8 mouse cellular contexts compared by ENCODE assay signal in genomic region chr6:142519110-142519509, GRCm38 (mm10). TPM values are rescaled to one million over a fixed set of nuclear protein-coding genes. Genes with fewer than 3 reads are reported as not detected.
DNase-seq lines count a peak whose midpoint lies in the region; ATAC-seq and TF ChIP-seq lines count a peak whose summit lies in the region.

No protein-coding gene starts in this region.

- H3K4me2 ChIP-seq in stomach, embryonic 15.5 days = no peak overlapping the region

- no peak for TF ChIP-seq POLR2A in brain, embryonic 14.5 days (IDR thresholded peaks at IDR 0.05; ENCODE audit: borderline replicate concordance, extremely low read depth, insufficient read depth, insufficient read length, poor library complexity, severe bottlenecking)

- no peak overlapping the region for H3K4me3 ChIP-seq in hindbrain, embryonic 10.5 days
- H3K4me3 ChIP-seq in stomach, embryonic 15.5 days (replicated peaks) = no peak overlapping the region

- DNase-seq in cerebellum, adult 11-12 months = no peak
- peak; percentile 81 for DNase-seq in 3T3-L1 (ENCODE audit: low read depth, low spot score)
- peak; percentile 79 for DNase-seq in brain, embryonic 14.5 days (ENCODE audit: low read depth)
- peak; percentile 20 for DNase-seq in hindbrain, embryonic 10.5 days (ENCODE audit: low spot score)
- peak; percentile 16 for DNase-seq in lung, postnatal 25 days (ENCODE audit: low spot score)
- no peak for DNase-seq in ovary, postnatal 14 days (ENCODE audit: low spot score)

- H3K27ac ChIP-seq in hindbrain, embryonic 10.5 days = no peak overlapping the region
- no peak overlapping the region for H3K27ac ChIP-seq in stomach, embryonic 15.5 days

- peak; percentile 22 for ATAC-seq in cerebellum, adult (ENCODE audit: insufficient number of reproducible peaks, low FRiP score, low TSS enrichment)
- 0 out of 2 replicates have a peak, but pooled peaks have one; percentile 9 for ATAC-seq in stomach, embryonic 15.5 days (ENCODE audit: insufficient read depth, low FRiP score, low read depth)

- no peak overlapping the region for H3K9ac ChIP-seq in stomach, embryonic 15.5 days

- peak; percentile 67; the same call in 1 of the 2 replicates for TF ChIP-seq CTCF in brain, embryonic 14.5 days (IDR thresholded peaks at IDR 0.05; ENCODE audit: borderline replicate concordance, extremely low read depth, insufficient read depth, insufficient read length)

- no peaks in the 10 kb centered on the region for H3K27me3 ChIP-seq in hindbrain, embryonic 10.5 days (ENCODE audit: insufficient read depth, poor library complexity, severe bottlenecking)
- H3K27me3 ChIP-seq in stomach, embryonic 15.5 days (replicated peaks) = no peaks in the 10 kb centered on the region

- WGBS in hindbrain, embryonic 10.5 days = 13% methylated on average over 6 of the region's 6 CpGs
- 17% methylated on average over 6 of the region's 6 CpGs for WGBS in stomach, embryonic 15.5 days

- H3K36me3 ChIP-seq in hindbrain, embryonic 10.5 days = no peaks in the 10 kb centered on the region
- no peaks in the 10 kb centered on the region for H3K36me3 ChIP-seq in stomach, embryonic 15.5 days

- H3K9me3 ChIP-seq in hindbrain, embryonic 10.5 days = no peaks in the 10 kb centered on the region
- H3K9me3 ChIP-seq in stomach, embryonic 15.5 days = no peaks in the 10 kb centered on the region

- no peaks in the 10 kb centered on the region for H3K4me1 ChIP-seq in hindbrain, embryonic 10.5 days (replicated peaks)
- H3K4me1 ChIP-seq in stomach, embryonic 15.5 days = no peaks in the 10 kb centered on the region

RNA-seq across cellular contexts. Expression of gene Ldhb, which starts 11.4 kb away (rescaled TPM):
- 357 and 408 TPM in 2 replicates for polyA plus RNA-seq in brain, embryonic 14.5 days (2012; rRNA removed)
- 366 and 416 TPM in 2 replicates for polyA plus RNA-seq in hindbrain, embryonic 10.5 days (2016; fragmentation: Nextera tagmentation; extraction: Ambion mirVana)
- polyA plus RNA-seq in stomach, embryonic 15.5 days (2015; fragmentation: Nextera tagmentation; extraction: Ambion mirVana) = 138 and 149 TPM in 2 replicates

RNA-seq across cellular contexts. Expression of gene Gys2, which starts 46.2 kb away (rescaled TPM):
- polyA plus RNA-seq in brain, embryonic 14.5 days (2012; rRNA removed) = not detected in 2 replicates
- 0.08 TPM in 1 of 2 replicates, not detected in the other for polyA plus RNA-seq in hindbrain, embryonic 10.5 days (2016; fragmentation: Nextera tagmentation; extraction: Ambion mirVana)
- polyA plus RNA-seq in stomach, embryonic 15.5 days (2015; fragmentation: Nextera tagmentation; extraction: Ambion mirVana) = 1.6 and 4.4 TPM in 2 replicates

RNA-seq across cellular contexts. Expression of gene Kcnj8, which starts 52.3 kb away (rescaled TPM):
- polyA plus RNA-seq in brain, embryonic 14.5 days (2012; rRNA removed) = 10.2 and 11.2 TPM in 2 replicates
- 0.70 and 2.4 TPM in 2 replicates for polyA plus RNA-seq in hindbrain, embryonic 10.5 days (2016; fragmentation: Nextera tagmentation; extraction: Ambion mirVana)
- 54.2 and 70.5 TPM in 2 replicates for polyA plus RNA-seq in stomach, embryonic 15.5 days (2015; fragmentation: Nextera tagmentation; extraction: Ambion mirVana)

Comparison
In these comparisons a context has a peak if more than half of its experiments do, and no peak if none do; other contexts are left out.
1. DNase-seq: peak in 3T3-L1 (single experiment), brain, embryonic 14.5 days (single experiment), hindbrain, embryonic 10.5 days (single experiment) and lung, postnatal 25 days (single experiment); none in cerebellum, adult 11-12 months (single experiment) and ovary, postnatal 14 days (single experiment).